Mouse (Mus musculus): ENCODE measurements at regions not wholly inside any gene's neighbourhood (a gene's known extent, or its start where the extent isn't known, plus 50 kb on each side); places are given as distances from the start of the nearest gene placed in this dataset.

DNA sequence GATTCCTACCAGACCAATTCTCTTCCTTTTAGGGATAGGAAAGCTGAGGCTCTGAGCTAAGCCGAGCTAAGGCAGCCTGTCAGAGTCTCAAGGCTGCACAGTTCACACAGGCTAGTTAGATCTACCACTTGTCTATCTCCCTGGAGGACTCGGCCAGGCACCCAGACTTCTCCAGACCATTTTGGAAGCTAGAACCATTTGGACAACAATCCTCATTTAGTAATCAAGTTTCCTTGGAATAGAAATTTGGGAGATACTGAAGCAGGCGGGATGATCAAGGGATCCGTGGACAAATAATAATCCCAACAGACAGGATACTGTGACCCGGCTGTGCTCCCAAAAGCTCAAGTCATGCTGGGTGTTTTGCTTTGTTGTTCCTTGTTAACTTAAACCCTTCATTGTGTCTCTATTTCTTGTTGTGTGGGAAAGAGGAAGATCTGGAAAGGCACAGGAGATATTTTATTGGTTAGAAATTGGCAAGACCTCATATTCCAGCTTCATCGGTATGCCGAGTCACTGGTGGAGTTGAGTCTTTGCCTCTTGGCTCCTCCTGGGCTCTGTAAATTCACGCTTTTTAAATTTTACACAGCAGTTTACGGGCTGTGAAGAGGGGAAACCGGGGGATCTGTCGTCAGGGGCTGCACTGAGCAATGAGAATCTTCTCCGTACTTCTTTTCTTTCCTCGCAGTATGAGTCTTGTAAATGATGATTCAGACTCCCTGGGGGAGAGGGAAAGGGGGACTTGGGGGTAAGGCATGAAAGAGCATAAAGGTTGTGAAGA lies 444.2 kb upstream of the Tnp1 start:
- H3K36me3 ChIP-seq (ENCODE audit: control insufficient read depth, insufficient read depth): no peaks in the 10 kb centered on the region

DNA sequence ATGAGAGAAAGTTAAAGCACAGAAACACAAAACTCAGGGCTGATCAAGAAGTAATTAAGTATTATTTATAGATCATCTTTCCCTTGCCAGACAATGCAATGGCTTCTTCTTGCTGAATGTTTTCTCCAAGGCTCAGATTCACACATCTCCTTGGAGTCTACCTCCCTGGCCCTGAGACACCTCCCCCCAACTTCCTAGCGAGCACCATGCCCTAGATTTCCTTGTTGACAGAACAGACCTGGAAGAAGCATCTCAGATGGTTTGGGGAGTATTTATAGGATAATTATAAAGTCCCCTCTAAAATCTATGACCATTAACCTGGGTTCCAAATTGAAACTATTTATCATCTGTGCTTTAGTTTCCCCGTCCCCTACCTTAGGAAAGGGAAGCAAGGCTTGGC lies 441.6 kb upstream of the Tnp1 start:
- Histone ChIP-seq H3K36me3 (ENCODE audit: control insufficient read depth, insufficient read depth) (no peaks in the 10 kb centered on the region), H3K4me3 (ENCODE audit: insufficient read depth, poor library complexity, severe bottlenecking) (no peak overlapping the region), H3K27me3 (ENCODE audit: control insufficient read depth, insufficient read depth, insufficient read length) (no peaks in the 10 kb centered on the region), H3K79me3 (ENCODE audit: low read depth) (no peaks in the 10 kb centered on the region), H3ac (ENCODE audit: control insufficient read depth, insufficient read length, low read depth) (no peak overlapping the region), H3K79me2 (ENCODE audit: control insufficient read depth, insufficient read depth) (no peaks in the 10 kb centered on the region)
- TF ChIP-seq FOSL1 (IDR thresholded peaks at IDR 0.05; ENCODE audit: insufficient read depth, low read length, poor library complexity, severe bottlenecking): no peak
- no peak for TF ChIP-seq CEBPB (IDR thresholded peaks at IDR 0.05; ENCODE audit: low read depth)
- TF ChIP-seq MYOD1 (IDR thresholded peaks at IDR 0.05; ENCODE audit: control insufficient read depth, insufficient read length, low read depth): no peak
- TF ChIP-seq CTCF (IDR thresholded peaks at IDR 0.05; ENCODE audit: control insufficient read depth, insufficient read depth, insufficient read length): no peak
- no peak for TF ChIP-seq MAX (IDR thresholded peaks at IDR 0.05)
- TF ChIP-seq MYOG (IDR thresholded peaks at IDR 0.05; ENCODE audit: control insufficient read depth, extremely low read depth, insufficient read length): no peak
- no peak for TF ChIP-seq USF1 (IDR thresholded peaks at IDR 0.05; ENCODE audit: low read depth)

More for the DNA sequence above, 444.2 kb upstream of the Tnp1 start:
- Histone ChIP-seq H3ac (ENCODE audit: control insufficient read depth, insufficient read length, low read depth) (no peak overlapping the region), H3K79me2 (ENCODE audit: control insufficient read depth, insufficient read depth) (no peaks in the 10 kb centered on the region), H3K79me3 (ENCODE audit: low read depth) (no peaks in the 10 kb centered on the region), H3K4me3 (ENCODE audit: insufficient read depth, poor library complexity, severe bottlenecking) (no peak overlapping the region), H3K27me3 (ENCODE audit: control insufficient read depth, insufficient read depth, insufficient read length) (no peaks in the 10 kb centered on the region)
- TF ChIP-seq CEBPB (IDR thresholded peaks at IDR 0.05; ENCODE audit: low read depth) (no peak), USF1 (IDR thresholded peaks at IDR 0.05; ENCODE audit: low read depth) (no peak), MAX (IDR thresholded peaks at IDR 0.05) (no peak), CTCF (IDR thresholded peaks at IDR 0.05; ENCODE audit: control insufficient read depth, insufficient read depth, insufficient read length) (no peak), FOSL1 (IDR thresholded peaks at IDR 0.05; ENCODE audit: insufficient read depth, low read length, poor library complexity, severe bottlenecking) (no peak), MYOD1 (IDR thresholded peaks at IDR 0.05; ENCODE audit: control insufficient read depth, insufficient read length, low read depth) (no peak), MYOG (IDR thresholded peaks at IDR 0.05; ENCODE audit: control insufficient read depth, extremely low read depth, insufficient read length) (no peak)

- no peaks in the 10 kb centered on the region for H3K79me3 ChIP-seq (ENCODE audit: low read depth)
- no peaks in the 10 kb centered on the region for H3K27me3 ChIP-seq (ENCODE audit: control insufficient read depth, insufficient read depth, insufficient read length)
- H3K4me3 ChIP-seq (ENCODE audit: insufficient read depth, poor library complexity, severe bottlenecking): no peak overlapping the region
- TF ChIP-seq CEBPB (IDR thresholded peaks at IDR 0.05; ENCODE audit: low read depth): no peak
- TF ChIP-seq MYOG (IDR thresholded peaks at IDR 0.05; ENCODE audit: control insufficient read depth, extremely low read depth, insufficient read length): no peak
- no peak for TF ChIP-seq FOSL1 (IDR thresholded peaks at IDR 0.05; ENCODE audit: insufficient read depth, low read length, poor library complexity, severe bottlenecking)
- TF ChIP-seq MAX (IDR thresholded peaks at IDR 0.05): no peak
- TF ChIP-seq CTCF (IDR thresholded peaks at IDR 0.05; ENCODE audit: control insufficient read depth, insufficient read depth, insufficient read length): no peak
- no peak for TF ChIP-seq MYOD1 (IDR thresholded peaks at IDR 0.05; ENCODE audit: control insufficient read depth, insufficient read length, low read depth)
- no peak for TF ChIP-seq USF1 (IDR thresholded peaks at IDR 0.05; ENCODE audit: low read depth)
- H3K79me2 ChIP-seq (ENCODE audit: control insufficient read depth, insufficient read depth): no peaks in the 10 kb centered on the region
- H3ac ChIP-seq (ENCODE audit: control insufficient read depth, insufficient read length, low read depth): no peak overlapping the region
- no peaks in the 10 kb centered on the region for H3K36me3 ChIP-seq (ENCODE audit: control insufficient read depth, insufficient read depth)
Measured at GRCm38 (mm10) chr1:73456359-73457062, 440.8 kb upstream of the Tnp1 start.

- no peak overlapping the region for H3K4me3 ChIP-seq (ENCODE audit: insufficient read depth, poor library complexity, severe bottlenecking)
- H3K79me2 ChIP-seq (ENCODE audit: control insufficient read depth, insufficient read depth): no peaks in the 10 kb centered on the region
- no peak for TF ChIP-seq MYOD1 (IDR thresholded peaks at IDR 0.05; ENCODE audit: control insufficient read depth, insufficient read length, low read depth)
- TF ChIP-seq MYOG (IDR thresholded peaks at IDR 0.05; ENCODE audit: control insufficient read depth, extremely low read depth, insufficient read length): no peak
- TF ChIP-seq CEBPB (IDR thresholded peaks at IDR 0.05; ENCODE audit: low read depth): no peak
- no peak for TF ChIP-seq USF1 (IDR thresholded peaks at IDR 0.05; ENCODE audit: low read depth)
- no peak for TF ChIP-seq FOSL1 (IDR thresholded peaks at IDR 0.05; ENCODE audit: insufficient read depth, low read length, poor library complexity, severe bottlenecking)
- no peak for TF ChIP-seq MAX (IDR thresholded peaks at IDR 0.05)
- no peaks in the 10 kb centered on the region for H3K27me3 ChIP-seq (ENCODE audit: control insufficient read depth, insufficient read depth, insufficient read length)
- H3ac ChIP-seq (ENCODE audit: control insufficient read depth, insufficient read length, low read depth): no peak overlapping the region
- H3K79me3 ChIP-seq (ENCODE audit: low read depth): no peaks in the 10 kb centered on the region
- H3K36me3 ChIP-seq (ENCODE audit: control insufficient read depth, insufficient read depth): no peaks in the 10 kb centered on the region
Measured at GRCm38 (mm10) chr1:73444216-73444890, 428.6 kb upstream of the Tnp1 start.

DNA sequence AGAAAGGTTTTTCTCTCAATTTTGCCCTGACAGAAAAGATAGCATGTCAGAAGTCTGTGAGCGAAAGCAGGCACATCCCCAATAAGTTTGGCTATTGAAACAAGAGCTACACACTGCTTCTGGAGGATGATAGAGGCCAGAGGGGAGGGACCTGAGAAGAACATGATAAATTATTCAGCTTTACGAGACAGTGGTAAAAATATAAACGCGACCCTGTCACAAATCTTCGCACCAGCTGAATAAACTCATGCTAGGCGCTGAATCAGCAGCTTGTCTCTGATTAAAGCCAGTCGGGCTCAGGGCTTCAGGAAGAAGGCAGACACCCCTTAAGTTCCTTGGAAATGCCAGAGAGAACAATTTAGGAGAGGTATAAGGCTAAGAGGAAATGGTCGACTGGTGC lies 422.7 kb upstream of the Tnp1 start:
- Histone ChIP-seq H3K36me3 (ENCODE audit: control insufficient read depth, insufficient read depth) (no peaks in the 10 kb centered on the region), H3K27me3 (ENCODE audit: control insufficient read depth, insufficient read depth, insufficient read length) (no peaks in the 10 kb centered on the region), H3K79me3 (ENCODE audit: low read depth) (no peaks in the 10 kb centered on the region), H3ac (ENCODE audit: control insufficient read depth, insufficient read length, low read depth) (no peak overlapping the region), H3K4me3 (ENCODE audit: insufficient read depth, poor library complexity, severe bottlenecking) (no peak overlapping the region), H3K79me2 (ENCODE audit: control insufficient read depth, insufficient read depth) (no peaks in the 10 kb centered on the region)
- TF ChIP-seq MYOD1 (IDR thresholded peaks at IDR 0.05; ENCODE audit: control insufficient read depth, insufficient read length, low read depth) (no peak), USF1 (IDR thresholded peaks at IDR 0.05; ENCODE audit: low read depth) (no peak), CEBPB (IDR thresholded peaks at IDR 0.05; ENCODE audit: low read depth) (no peak), CTCF (IDR thresholded peaks at IDR 0.05; ENCODE audit: control insufficient read depth, insufficient read depth, insufficient read length) (no peak), FOSL1 (IDR thresholded peaks at IDR 0.05; ENCODE audit: insufficient read depth, low read length, poor library complexity, severe bottlenecking) (no peak), MAX (IDR thresholded peaks at IDR 0.05) (no peak), MYOG (IDR thresholded peaks at IDR 0.05; ENCODE audit: control insufficient read depth, extremely low read depth, insufficient read length) (no peak)

Measured in C2C12 (cell line).